Mouse (Mus musculus) stomach, postnatal 0 days (tissue): ENCODE data around the gene Vsig2.

Experiments
- CTCF ChIP-seq: IDR thresholded peaks from 2 replicates; pipeline ENCODE4 v1.5.1; 2016; ENCODE audit warnings: antibody characterized with exemption, low read depth, mild to moderate bottlenecking, moderate library complexity
- EP300 ChIP-seq: optimal IDR thresholded peaks from 2 replicates; pipeline ENCODE3; 2016; ENCODE audit warnings: antibody characterized with exemption

DNA sequence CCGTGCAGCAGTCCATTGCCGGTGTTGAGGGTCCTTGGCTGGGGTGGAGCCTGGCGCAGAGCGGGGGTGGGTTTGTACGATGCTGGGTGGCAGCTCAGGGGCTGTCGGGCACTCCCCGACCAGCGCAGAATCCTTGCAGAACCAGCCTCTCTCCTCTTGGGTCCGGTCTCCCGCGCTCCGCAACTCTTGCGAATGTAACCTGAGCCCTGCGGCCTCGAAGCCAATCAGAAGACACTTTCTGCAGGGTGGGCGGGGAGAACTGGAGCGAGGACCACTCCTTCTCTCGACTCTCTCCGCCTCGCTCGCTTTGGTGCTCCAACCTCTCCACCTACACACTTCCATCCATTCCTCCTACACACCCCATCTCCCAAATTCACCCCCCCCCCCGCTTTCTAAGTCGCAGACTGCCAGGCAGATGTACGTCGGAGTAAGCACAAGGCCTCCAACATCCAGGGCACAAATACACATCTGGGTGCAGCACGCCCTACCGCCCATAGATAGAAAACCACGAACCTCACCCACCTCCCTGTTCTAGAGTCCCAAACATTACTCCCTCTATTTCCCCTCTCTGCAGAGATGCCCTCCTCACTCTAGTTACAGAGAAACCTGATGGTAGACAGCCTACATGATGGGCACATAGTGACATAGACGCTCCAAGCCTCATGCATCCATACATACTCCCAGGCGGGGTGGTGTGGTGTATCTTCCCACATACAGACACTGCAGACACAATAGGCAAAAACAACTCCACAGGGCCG, 13.7 kb downstream of the Vsig2 start, which contains the start of gene Nrgn:
- TF ChIP-seq CTCF = no peak
- no peak for TF ChIP-seq EP300
